Mouse (Mus musculus) E14TG2a.4 (cell line): ENCODE measurements around the gene Trmt112.

ENCODE experiments used
- CTCF ChIP-seq: conservative IDR thresholded peaks from 2 replicates; pipeline ENCODE4 v1.5.1; 2014; ENCODE audit warnings: low read length
- NANOG ChIP-seq: IDR thresholded peaks from 2 replicates; pipeline ENCODE4 v1.6.1; 2014; ENCODE audit warnings: borderline replicate concordance, low read length, mixed read lengths
- POU5F1 ChIP-seq: IDR thresholded peaks from 2 replicates; pipeline ENCODE4 v1.6.1; 2014; ENCODE audit warnings: low read length, borderline replicate concordance

- no peak for TF ChIP-seq CTCF
- TF ChIP-seq POU5F1, result no peak
- no peak for TF ChIP-seq NANOG
Measured at GRCm38 (mm10) chr19:6919431-6919830, 9.9 kb downstream of the Trmt112 start.
